Mouse (Mus musculus) liver, embryonic 12.5 days (tissue): ENCODE measurements around the gene Eid2. TPM values are rescaled to one million over a fixed set of nuclear protein-coding genes. Genes with fewer than 3 reads are reported as not detected.

Experiments used
- polyA plus RNA-seq: library from polyadenylated mRNA; unstranded; fragments of >200 nt; fragmentation: Nextera tagmentation; extraction: Ambion mirVana; gene quantifications from 2 replicates; pipeline ENCODE4 v1.2.1, GENCODE M21; 2016

Gene Eid2
- polyA plus RNA-seq, 1 experiment from 2014 or later, result 4.6 TPM

Other genes with a start within 250 kb of the Eid2 start
- gene Psmc4, start 217.8 kb upstream of the Eid2 start, polyA plus RNA-seq, result 207 and 217 TPM in 2 replicates
- gene Fcgbp, start 196.6 kb upstream of the Eid2 start, polyA plus RNA-seq, result 0.06 and 0.35 TPM in 2 replicates
- 0.01 TPM in 1 of 2 replicates, not detected in the other for gene 9530053A07Rik, start 138.4 kb upstream of the Eid2 start, polyA plus RNA-seq
- 150 and 152 TPM in 2 replicates for gene Fbl, start 98.2 kb upstream of the Eid2 start, polyA plus RNA-seq
- gene Dyrk1b, start 88.4 kb upstream of the Eid2 start, polyA plus RNA-seq, result 2.8 and 3.1 TPM in 2 replicates
- gene Eid2b, start 9.9 kb downstream of the Eid2 start, polyA plus RNA-seq, result 3.6 and 3.7 TPM in 2 replicates
- gene Selenov, start 23.3 kb downstream of the Eid2 start, polyA plus RNA-seq, result not detected in 2 replicates
- gene Dll3, start 34.4 kb downstream of the Eid2 start, polyA plus RNA-seq, result 0.10 and 0.31 TPM in 2 replicates
- gene Timm50, start 44.2 kb downstream of the Eid2 start, polyA plus RNA-seq, result 137 and 146 TPM in 2 replicates
- gene Supt5, start 70.9 kb downstream of the Eid2 start, polyA plus RNA-seq, result 54.0 TPM in 2 replicates
- 986 and 994 TPM in 2 replicates for gene Rps16, start 82.8 kb downstream of the Eid2 start, polyA plus RNA-seq
- 13.7 and 14.4 TPM in 2 replicates for gene Plekhg2, start 104.7 kb downstream of the Eid2 start, polyA plus RNA-seq
- 7.4 and 7.5 TPM in 2 replicates for gene Zfp36, start 112.4 kb downstream of the Eid2 start, polyA plus RNA-seq
- 35.1 and 36.8 TPM in 2 replicates for gene Med29, start 124.8 kb downstream of the Eid2 start, polyA plus RNA-seq
- 36.5 and 42.4 TPM in 2 replicates for gene Paf1, start 125.1 kb downstream of the Eid2 start, polyA plus RNA-seq
- 41.0 and 41.3 TPM in 2 replicates for gene Gmfg, start 169.6 kb downstream of the Eid2 start, polyA plus RNA-seq
- 1.3 and 1.5 TPM in 2 replicates for gene Lrfn1, start 184.1 kb downstream of the Eid2 start, polyA plus RNA-seq
- gene Ifnl2, start 242.6 kb downstream of the Eid2 start, polyA plus RNA-seq, result not detected in 2 replicates